Mouse (Mus musculus): ENCODE data around the gene Slc7a11.
"Not testable (repeated sequence)": the region's sequence is repeated elsewhere in the genome, so short reads cannot be mapped to it uniquely, and the experiment has no call there.

Gene Slc7a11

DNA sequence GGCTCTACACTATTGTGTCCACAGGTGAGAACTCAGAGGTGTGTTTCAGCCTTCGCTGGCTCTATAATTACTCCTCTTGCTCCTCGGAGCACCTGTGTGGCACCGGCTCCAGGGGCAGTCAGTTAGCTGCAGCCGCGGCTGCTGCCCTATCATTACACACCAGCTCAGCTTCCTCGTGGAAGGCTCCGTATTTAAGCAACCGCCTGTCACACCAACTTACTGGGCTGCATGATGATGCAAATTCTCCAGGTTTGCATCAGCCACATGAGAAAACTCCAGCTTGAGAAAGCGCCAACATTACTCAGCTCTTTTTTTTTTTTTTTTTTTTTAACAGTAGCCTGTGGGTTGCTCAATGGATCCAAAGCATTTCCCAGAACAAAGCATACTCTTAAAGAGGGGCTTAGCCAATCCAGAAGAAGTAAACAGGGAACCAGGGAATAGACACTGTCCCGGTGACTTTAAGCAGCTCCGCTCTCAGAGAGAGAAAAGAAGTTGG, at the start of gene Slc7a11:
TSS of gene Slc7a11 (minus strand) at position 194 of the 496 bp plus-strand sequence.
- DNase-seq (ENCODE audit: low spot score in 2 of 2): peak in 1 of 2 experiments; percentile 36

DNA sequence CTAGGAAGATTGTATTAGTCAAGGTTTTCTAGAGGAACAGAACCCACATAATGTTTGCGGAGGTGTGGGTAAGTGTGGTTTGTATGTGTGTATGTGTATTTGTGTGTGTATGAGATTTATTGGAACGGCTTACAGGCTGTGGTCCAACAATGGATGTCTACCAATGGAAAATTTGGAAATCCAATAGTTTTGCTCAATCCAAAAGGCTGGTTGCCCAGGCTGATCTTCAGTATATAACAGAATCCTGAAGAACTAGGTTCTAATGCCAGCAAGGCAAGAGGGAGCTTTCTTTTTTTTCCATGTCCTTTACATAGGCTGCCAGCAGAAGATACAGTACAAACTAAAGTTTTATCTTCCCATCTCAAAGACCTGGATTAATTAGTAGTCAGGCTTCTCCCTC, 48.3 kb upstream of the Slc7a11 start:
- no peak for DNase-seq (ENCODE audit: low spot score in 2 of 2)

DNA sequence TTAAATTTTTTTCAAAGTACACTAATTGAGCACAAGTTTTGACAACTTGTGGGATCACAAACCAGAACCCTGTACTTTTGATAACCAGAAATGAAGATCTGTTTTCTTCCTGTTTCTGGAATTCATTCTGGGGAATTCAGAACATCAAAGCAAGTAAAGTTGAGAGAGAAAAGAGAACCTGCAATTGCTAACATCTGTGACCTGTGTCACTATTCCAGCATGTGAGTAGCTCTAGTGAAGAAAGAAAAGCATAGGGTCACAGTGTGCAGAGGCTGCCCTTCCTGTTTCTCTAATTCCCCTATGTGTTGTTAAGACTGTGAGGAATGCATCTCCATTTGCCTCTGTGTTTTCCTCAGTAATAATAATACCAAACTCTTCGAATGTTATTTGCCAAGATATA, 40.7 kb upstream of the Slc7a11 start:
- no peak for DNase-seq (ENCODE audit: low spot score in 2 of 2)

DNA sequence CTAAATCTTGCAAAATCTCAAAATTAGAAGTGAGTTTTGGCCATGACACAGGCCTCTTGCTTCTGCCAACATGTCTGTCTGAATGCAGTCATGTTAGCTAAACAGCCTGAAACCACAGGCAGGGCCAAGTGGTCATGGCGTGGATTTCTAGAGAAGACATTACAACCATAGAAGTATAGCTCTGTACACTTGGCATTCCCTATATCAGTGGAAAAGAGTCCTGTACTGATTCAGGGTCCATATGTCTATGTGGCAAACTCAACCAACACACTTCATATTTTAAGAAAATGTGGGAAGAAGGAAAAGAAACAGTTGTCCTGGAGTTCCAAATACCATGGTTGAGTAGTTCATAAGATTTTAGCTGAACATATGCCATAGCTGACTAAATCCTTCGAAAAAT, 18.8 kb upstream of the Slc7a11 start:
- peak in 1 of 2 experiments; percentile 38 for DNase-seq (ENCODE audit: low spot score in 2 of 2)

DNA sequence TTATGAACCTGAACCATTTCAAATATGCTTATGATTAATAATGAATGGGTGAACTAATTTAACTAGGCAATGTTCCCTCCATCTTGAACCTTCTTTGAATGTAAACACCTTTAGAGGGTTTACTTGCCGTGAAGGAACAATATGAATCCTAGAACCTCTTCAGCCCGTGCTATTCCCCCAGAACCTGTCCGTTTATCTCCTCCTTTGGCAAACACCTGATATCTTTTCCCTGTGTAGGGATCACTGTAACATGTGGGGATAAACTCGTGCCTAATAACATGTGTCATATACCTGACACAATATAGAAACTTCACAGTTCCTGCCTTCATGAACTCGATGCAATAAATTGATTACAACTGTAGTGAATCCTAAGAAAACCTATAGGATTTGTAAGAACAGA, 13.7 kb upstream of the Slc7a11 start:
- DNase-seq (ENCODE audit: low spot score in 2 of 2): no peak

DNA sequence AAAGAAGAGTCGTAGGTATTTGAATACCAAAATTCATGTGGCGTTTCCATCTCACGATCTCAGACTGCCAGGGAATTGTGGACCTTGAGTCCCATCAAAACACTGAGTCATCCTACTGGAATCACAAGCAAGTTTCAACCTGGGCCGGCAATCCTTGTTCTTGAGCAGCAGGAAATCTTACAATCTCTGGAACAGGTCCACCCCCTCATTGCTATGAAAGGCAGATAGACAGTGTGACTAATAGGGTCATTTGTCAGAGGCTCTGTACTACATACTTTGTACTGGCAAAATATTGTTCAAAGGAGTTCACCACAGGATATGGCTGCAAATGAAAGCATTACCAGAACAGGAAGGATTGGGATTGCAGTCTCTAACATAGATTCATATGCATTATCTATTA, 13.2 kb upstream of the Slc7a11 start:
- DNase-seq (ENCODE audit: low spot score in 2 of 2): no peak

DNA sequence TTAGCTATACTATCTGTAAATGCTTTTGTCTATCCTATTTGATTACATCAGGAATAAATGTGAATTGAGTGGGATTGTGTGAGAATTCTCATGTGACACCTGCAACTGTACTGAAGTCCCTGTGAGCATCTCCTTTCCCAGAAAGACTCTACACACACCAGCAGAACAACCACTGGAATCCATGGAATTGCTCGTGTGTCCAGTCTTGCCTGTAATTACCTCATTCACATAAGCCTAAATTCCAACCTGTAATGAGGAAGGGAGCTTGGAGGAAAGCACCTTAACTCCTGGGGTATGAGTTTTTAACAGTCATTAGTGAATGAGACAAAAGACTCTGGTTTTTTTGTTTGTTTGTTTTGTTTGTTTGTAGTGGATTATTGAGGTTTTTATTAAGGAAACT, 12.6 kb upstream of the Slc7a11 start:
- no peak for DNase-seq (ENCODE audit: low spot score in 2 of 2)

DNA sequence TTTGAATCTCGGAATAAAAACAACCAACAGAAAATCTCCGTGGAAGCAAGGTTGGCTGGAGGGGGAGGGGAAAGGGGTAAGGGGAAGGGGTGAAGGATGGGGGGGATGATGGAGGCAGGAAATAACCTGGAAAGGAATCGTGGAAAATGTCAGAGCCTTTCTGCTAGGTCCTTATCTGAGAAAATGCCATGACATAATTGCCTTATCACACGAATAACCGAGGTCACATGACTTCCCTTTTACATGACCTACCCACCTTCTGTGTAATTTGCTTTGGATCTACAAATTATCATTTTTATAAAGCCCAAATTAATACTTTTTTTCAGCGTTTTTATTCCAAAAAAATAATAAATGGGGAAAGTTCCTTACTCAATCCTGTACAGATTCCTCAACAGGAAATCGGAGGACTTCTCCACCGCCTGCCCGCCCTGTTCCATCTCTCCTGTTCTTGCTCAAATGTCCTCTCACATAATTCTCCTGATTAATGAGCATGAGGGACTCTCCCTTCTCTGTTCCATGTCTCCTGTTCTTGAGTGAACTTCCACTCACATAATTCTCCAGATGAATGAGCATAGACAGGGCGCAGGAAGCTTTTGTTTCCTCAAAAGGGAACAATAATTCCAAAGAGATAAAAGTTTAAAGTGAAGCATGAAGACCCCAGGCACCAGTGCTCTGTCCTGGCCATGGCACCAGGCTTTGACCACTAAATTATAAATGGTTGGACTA, 1.8 kb upstream of the Slc7a11 start:
- no peak for DNase-seq (ENCODE audit: low spot score in 2 of 2)

DNA sequence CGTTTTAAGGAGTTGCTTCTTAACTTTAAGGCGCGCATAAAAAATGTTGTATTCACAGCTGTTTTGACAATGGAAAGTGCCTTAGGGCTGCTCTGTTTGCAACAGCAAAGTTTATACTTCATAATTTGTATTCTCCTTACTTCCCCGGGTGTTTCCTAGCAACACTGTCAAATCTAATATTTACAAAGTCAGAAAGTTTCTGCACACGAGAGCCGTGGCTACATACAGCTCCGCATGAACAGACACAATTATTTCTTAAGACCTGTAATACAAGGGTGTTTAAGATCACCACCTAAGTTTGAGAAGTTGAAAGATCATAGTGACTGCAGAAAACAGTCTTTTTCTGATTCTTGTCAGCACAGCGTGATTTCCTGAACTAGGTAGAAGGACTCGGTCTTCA, 528 bp upstream of the Slc7a11 start:
- no peak for DNase-seq (ENCODE audit: low spot score in 2 of 2)

DNA sequence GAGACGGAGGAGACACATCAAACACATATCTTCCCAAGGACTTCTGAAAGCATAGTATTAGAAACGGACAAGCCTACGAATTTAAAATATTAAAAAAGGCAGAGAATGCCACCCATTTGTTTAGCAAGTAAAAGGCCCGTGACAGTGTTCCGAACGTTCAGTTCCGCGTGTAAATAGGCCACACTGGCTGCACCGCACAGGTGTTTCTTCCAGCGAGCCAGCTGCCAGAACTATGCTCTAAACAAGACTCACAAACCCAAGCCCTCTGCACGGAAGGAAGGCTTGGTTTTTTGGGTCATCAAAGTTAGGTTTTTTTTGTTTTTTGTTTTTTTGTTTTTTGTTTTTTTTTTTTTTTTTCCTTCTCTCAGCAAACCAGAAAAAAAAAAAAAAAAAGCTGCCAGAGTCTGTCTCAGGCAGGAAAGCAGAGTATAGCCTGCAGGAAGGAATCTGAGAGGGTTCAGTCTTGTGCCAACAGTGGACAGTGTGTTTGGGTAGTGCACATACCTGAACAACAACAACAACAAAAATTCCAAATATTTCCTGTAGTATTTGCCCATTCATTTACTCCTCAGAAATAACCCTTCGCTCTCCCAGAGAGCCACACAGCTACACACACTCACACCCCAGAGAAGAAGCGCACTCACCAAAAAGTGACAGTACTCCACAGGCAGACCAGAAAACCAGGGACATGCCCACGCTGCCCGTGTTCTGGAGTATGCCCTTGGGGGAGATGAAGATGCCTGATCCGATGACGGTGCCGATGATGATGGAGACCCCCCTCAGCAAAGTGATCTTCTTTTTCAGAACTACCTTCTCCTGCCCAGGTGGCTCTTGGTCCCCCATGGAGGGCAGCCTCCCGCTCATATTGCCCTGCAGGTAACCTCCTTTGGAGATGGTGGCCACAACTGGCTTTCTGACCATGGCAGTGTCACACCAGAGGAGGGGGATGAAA, 797 bp downstream of the Slc7a11 start:
- DNase-seq (ENCODE audit: low spot score in 2 of 2): no peak

DNA sequence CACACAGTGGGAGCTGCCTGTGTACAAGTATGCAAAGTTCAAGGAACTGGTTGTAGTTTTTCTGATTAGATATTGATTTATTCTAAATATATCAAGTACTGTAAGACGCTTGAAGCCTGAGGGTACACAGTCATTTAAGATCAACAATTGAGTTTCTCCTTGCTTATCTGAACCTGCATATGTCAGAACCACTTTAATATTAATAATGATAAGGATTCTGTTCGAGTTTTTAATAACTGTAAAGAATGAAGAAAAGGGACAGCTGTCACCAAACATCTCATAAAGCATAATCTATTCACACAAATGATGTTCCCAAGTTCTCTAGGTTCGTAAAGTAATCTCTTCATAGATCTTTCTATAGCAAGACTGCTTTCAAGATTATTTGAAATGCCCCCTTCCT, 2.1 kb downstream of the Slc7a11 start:
- DNase-seq (ENCODE audit: low spot score in 2 of 2): no peak

DNA sequence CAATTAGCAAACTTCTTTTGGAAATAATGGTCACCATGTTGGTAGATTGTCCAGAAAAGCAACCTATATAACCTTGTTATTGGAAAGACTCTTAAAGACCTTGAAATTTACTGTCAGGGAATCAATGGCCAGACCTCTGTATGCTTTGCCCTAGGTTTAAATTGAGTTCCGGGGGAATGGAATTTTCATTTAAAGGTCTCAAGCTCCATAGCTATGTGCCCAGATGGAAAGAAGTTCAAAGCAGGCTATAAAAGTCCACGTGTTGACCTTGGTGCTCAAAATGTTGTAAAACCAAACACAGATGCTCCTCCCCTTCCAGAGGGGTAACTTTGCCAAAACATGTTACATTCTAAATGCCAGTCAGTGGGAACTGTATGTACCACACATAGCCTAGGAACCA, 3.0 kb downstream of the Slc7a11 start:
- no peak for DNase-seq (ENCODE audit: low spot score in 2 of 2)

DNA sequence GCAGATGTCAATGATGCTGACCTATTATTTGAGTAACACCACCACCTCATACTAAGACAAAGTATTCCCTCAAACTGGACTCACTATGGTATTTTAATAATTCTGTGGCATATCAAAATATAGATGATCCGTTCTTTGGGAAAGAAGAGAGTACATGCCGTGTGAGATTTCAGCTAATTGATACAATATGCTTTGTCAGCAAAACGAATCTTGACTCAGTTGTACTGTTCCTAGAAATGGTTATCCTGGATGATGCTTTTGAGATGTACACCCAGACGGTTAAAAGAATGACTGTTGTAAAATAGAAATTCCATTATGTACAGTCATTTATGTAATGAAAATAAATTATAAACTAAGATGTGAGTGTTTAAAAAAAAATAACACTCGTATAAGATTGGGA, 4.0 kb downstream of the Slc7a11 start:
- no peak for DNase-seq (ENCODE audit: low spot score in 2 of 2)

DNA sequence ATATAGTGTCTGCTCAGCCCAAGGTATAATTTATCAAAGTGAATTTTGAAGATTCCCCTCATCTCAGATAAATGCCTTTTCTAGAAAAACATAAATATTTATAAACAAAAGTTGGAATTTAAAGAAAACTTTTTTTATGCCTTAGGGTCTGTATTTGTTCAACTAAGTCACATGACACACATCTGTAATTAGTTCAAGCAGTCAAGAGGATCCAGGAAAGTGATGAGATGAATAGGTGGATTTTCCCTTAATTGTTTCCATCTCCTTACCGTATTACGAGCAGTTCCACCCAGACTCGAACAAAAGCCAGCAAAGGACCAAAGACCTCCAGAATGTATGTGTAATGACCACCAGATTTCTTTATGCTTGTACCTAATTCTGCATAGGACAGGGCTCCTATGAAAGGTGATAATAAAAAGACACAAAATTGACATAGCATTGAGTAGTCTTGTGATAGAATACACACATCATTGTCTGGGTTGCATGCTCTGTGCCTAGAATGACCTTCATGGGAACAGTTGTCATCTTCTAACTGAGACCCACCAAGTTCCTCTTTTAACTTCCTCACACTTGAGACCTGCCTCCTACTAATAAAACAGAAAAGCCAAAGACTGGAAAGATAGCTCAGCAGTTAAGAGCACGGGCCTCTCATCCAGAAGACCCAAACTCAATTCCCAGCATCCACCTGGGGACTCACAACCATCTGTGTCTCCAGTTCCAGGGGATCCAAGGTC, 4.7 kb downstream of the Slc7a11 start:
- DNase-seq (ENCODE audit: low spot score in 2 of 2): no peak

DNA sequence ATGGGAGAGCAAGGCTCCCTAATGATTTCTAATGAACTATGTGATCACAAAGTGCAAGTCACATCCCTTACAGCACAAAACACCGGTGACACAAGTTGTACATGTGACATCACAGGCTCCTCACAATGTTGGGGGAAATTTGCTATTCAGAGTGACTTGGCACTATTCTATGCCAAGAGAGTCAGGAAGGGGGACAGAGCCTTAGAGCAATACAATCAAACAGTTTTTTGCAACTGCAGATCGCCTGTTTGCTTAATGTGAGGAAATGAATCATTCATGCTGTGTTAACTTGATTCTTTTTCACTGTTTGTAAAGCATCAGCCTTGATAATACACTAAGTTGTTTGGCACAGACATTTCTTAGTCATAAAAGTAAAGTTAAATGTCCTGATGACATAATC, 5.3 kb downstream of the Slc7a11 start:
- DNase-seq (ENCODE audit: low spot score in 2 of 2): not testable (repeated sequence)

DNA sequence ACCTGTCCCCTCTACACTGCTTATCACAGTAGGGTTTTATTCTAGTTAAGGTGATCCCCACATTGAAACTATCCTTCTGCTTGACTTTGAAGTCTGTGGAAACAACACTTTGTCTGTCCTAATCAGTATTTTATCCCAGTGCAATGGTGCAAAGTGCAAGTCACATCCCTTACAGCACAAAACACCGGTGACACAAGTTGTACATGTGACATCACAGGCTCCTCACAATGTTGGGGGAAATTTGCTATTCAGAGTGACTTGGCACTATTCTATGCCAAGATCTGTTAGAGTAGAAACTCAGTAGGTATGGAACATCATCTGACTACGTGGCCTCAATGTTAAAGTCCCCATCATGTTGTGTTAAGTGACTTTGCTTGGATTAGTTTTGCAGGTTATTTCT, 7.0 kb downstream of the Slc7a11 start:
- not testable (repeated sequence) for DNase-seq (ENCODE audit: low spot score in 2 of 2)

DNA sequence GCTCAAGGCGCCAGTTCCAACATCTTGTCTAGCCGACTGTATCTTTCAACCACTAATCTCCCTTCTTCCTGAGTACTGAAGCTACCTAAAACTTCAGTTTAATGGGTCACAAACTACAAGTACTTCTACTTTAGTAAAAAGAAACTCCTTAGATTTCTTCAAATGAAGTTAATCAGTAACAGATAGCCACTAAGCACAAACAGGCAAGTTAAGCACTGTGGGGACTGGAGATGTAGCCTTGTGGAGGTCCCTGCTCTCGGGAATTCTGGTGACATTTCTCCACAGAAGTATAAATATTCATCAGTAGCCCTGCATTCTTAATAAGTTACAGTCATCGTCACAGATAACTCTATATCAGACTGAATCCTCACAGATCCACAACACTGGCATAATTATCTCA, 9.6 kb downstream of the Slc7a11 start:
- DNase-seq (ENCODE audit: low spot score in 2 of 2): no peak

DNA sequence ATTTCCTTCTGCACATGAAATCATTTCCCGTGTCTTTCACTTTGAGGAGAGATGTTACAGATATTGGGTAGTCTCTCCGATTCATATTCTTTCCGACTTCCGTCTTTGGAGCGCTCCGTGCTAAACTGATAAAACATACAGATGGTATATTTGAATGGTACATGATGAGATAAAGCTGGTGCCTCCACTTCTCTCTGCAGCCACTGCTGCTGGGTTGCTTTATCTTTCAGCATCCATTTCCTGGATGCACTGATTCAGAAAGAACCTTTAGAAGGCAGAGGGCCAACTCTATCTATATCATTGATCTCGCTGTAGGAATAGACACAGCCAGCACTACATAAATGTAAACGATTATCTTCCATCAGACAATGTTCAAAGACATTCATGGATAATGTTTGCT, 12.6 kb downstream of the Slc7a11 start:
- DNase-seq (ENCODE audit: low spot score in 2 of 2): no peak

DNA sequence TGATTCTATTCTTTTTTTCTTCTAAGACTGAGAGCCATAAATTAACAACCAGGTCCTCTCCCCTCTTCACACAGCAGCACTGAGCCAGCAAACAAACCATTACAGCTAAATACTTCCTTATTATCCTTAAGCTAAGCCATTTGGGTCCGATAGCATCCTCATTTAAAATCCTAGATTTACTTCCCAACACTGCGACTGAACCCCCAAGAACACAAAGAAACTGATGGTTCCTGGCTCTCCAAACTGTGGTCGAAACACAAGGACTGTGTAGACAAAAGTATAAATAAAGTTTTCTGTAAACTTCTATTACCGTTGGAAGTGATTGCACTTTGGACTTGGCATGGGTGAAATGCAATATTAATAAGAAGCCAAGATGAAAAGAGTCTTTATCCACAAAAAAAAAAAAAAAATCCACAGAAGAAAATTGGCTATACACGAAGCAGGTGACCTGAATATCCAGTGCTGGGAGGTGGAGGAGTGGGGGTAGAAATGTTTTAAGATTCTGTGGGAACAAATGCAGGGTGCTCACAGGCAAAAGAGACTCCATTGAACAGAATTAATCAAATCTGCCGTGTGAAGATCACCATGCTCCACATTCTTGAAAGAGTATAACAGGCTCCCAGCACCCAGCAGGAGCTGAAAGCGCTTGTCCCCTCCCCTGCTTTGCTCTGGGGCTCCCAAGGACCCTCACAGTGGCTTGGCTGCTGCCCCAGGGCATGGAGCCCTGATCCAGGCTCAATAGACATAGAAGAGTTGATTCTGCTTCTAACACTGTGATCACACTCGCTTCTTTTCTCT, 21.7 kb downstream of the Slc7a11 start:
- peak; percentile 22 to 57 for DNase-seq (ENCODE audit: low spot score in 2 of 2)

DNA sequence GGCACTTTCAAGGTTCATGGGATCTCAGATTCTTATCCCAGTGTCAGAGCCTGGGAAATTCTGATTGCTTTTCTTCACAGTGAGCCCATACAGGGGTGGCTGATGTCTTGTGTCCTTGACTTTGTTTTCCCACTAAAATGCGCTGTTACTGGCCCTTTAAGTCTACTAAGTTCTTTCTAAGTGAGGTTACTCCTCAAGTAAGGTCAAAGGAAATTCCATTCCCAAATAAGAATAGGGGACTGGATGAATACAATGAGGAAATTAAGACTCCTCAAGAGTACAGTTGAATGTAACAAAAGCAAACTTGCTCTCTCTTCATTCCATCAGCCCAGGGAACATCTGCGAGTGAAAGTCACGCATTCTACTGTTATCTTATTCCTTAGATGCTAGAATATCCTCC, 24.3 kb downstream of the Slc7a11 start:
- DNase-seq (ENCODE audit: low spot score in 2 of 2): no peak

DNA sequence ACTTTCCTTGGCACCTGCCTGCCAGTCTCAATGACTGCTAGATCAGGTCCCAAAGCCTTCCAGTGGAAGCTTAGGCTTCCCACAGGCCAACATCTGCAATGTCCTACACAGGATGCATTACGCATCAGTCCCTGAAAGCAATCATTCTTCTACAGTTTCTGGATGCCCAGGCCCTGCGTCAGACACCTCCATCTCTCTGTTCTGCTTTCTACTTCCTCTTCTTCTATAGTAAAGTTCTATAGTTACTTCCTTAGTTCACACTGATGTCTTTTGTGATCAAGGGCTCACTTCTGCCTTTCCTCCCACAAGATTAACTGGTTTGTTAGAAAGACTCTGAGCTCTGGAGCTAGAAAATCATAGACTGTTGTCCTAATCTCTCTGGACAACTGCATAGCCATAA, 36.6 kb downstream of the Slc7a11 start:
- DNase-seq (ENCODE audit: low spot score in 2 of 2): no peak

Measured in frontal cortex, postnatal 36 days (tissue).